Mouse (Mus musculus) C2C12 (cell line): Measurements from ENCODE around the gene Ubiad1. TPM values are rescaled to one million over a fixed set of nuclear protein-coding genes. Genes with fewer than 3 reads are reported as not detected.

Experiments used
- H3K27me3 ChIP-seq: one replicate; pipeline ENCODE4 v1.6.1; 2011; ENCODE audit not compliant: control insufficient read depth, insufficient read depth, insufficient read length
- H3K36me3 ChIP-seq: one replicate; pipeline ENCODE4 v1.6.1; 2011; ENCODE audit not compliant: control insufficient read depth, insufficient read depth
- H3K4me3 ChIP-seq: one replicate; pipeline ENCODE4 v1.5.1; 2011; ENCODE audit warnings: mild to moderate bottlenecking, control low read depth; ENCODE audit not compliant: poor library complexity, insufficient read depth, severe bottlenecking
- H3K79me2 ChIP-seq: one replicate; pipeline ENCODE4 v1.6.1; 2011; ENCODE audit not compliant: control insufficient read depth, insufficient read depth
- H3K79me3 ChIP-seq: one replicate; pipeline ENCODE4 v1.6.1; 2011; ENCODE audit warnings: low read depth, control low read depth
- H3ac ChIP-seq: one replicate; pipeline ENCODE3; 2011; ENCODE audit warnings: low read depth; ENCODE audit not compliant: control insufficient read depth, insufficient read length
- CEBPB ChIP-seq: IDR thresholded peaks from one replicate; pipeline ENCODE4 v1.6.1; 2011; ENCODE audit warnings: low read depth, mild to moderate bottlenecking, control low read depth, moderate library complexity
- CTCF ChIP-seq: IDR thresholded peaks from one replicate; pipeline ENCODE4 v1.5.1; 2011; ENCODE audit not compliant: control insufficient read depth, insufficient read depth, insufficient read length
- FOSL1 ChIP-seq: IDR thresholded peaks from one replicate; pipeline ENCODE4 v1.8.0; 2011; ENCODE audit warnings: mild to moderate bottlenecking, low read length; ENCODE audit not compliant: poor library complexity, insufficient read depth, severe bottlenecking
- MAX ChIP-seq: IDR thresholded peaks from one replicate; pipeline ENCODE4 v1.6.1; 2011; ENCODE audit warnings: mild to moderate bottlenecking, control low read depth
- MYOD1 ChIP-seq: IDR thresholded peaks from one replicate; pipeline ENCODE4 v1.6.1; 2011; ENCODE audit warnings: low read depth; ENCODE audit not compliant: control insufficient read depth, insufficient read length
- MYOG ChIP-seq: IDR thresholded peaks from one replicate; pipeline ENCODE4 v1.6.1; 2011; ENCODE audit not compliant: control insufficient read depth, insufficient read length; ENCODE audit errors: extremely low read depth
- USF1 ChIP-seq: IDR thresholded peaks from one replicate; pipeline ENCODE4 v1.6.1; 2011; ENCODE audit warnings: low read depth, mild to moderate bottlenecking, control low read depth, moderate library complexity
- polyA plus RNA-seq: library from polyadenylated mRNA; unstranded; fragments of >200 nt; fragmentation: generic; extraction: Trizol; gene quantifications from one replicate; pipeline ENCODE4 v1.2.1, GENCODE M21; 2012; ENCODE audit warnings: missing spikeins

The Ubiad1 gene
- polyA plus RNA-seq, 1 experiment = 19.7 TPM

DNA sequence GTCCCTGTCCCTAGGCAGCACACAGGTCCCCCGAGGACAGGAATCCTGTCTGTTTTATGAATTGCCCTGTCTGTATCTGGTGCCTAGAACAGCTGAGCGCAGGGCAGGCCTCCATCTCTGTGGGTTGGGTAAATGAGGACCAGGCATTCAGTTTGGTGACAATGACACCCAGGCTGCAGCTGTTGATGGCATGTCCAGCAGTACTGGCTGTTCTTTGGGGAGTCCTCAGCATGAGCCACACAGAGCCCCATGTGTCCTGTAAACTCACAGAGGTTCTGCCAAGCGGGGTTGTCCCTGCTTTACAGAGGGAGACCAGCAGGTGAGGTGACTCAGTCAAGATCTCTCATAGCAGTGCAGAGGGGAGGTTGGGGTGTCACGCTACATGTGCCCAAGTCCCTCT is 47.5 kb downstream of the Ubiad1 start:
- Histone ChIP-seq H3K79me2 (no peaks in the 10 kb centered on the region), H3ac (no peak overlapping the region), H3K36me3 (no peaks in the 10 kb centered on the region), H3K4me3 (no peak overlapping the region), H3K79me3 (no peaks in the 10 kb centered on the region), H3K27me3 (peaks cover 48% of the 10 kb centered on the region)
- TF ChIP-seq MYOD1 = no peak
- TF ChIP-seq CEBPB = no peak
- TF ChIP-seq MYOG = no peak
- no peak for TF ChIP-seq FOSL1
- TF ChIP-seq CTCF = no peak
- TF ChIP-seq MAX = no peak
- TF ChIP-seq USF1 = no peak

GRCm38 (mm10) chr4:148395875-148396274 is 48.7 kb downstream of the Ubiad1 start:
- Histone ChIP-seq H3K79me3 (no peaks in the 10 kb centered on the region), H3K27me3 (peaks cover 45% of the 10 kb centered on the region), H3K4me3 (no peak overlapping the region), H3K36me3 (no peaks in the 10 kb centered on the region), H3ac (no peak overlapping the region), H3K79me2 (no peaks in the 10 kb centered on the region)
- TF ChIP-seq FOSL1 (no peak), USF1 (no peak), MYOG (no peak), CEBPB (no peak), MYOD1 (no peak), MAX (no peak), CTCF (no peak)

GRCm38 (mm10) chr4:148395198-148395597 is 49.4 kb downstream of the Ubiad1 start:
- Histone ChIP-seq H3K27me3 (peaks cover 44% of the 10 kb centered on the region), H3K36me3 (no peaks in the 10 kb centered on the region), H3K79me2 (no peaks in the 10 kb centered on the region), H3K4me3 (no peak overlapping the region), H3ac (no peak overlapping the region), H3K79me3 (no peaks in the 10 kb centered on the region)
- no peak for TF ChIP-seq CTCF
- no peak for TF ChIP-seq CEBPB
- no peak for TF ChIP-seq USF1
- TF ChIP-seq FOSL1 = no peak
- TF ChIP-seq MYOG = no peak
- no peak for TF ChIP-seq MAX
- TF ChIP-seq MYOD1 = no peak

GRCm38 (mm10) chr4:148391714-148392310 is 52.8 kb downstream of the Ubiad1 start:
- TF ChIP-seq CEBPB = no peak
- TF ChIP-seq MAX = no peak
- TF ChIP-seq FOSL1 = no peak
- no peak for TF ChIP-seq MYOD1
- TF ChIP-seq MYOG = no peak
- no peak for TF ChIP-seq USF1
- no peak for TF ChIP-seq CTCF
- H3K79me2 ChIP-seq = no peaks in the 10 kb centered on the region
- H3K4me3 ChIP-seq = no peak overlapping the region
- peaks cover 32% of the 10 kb centered on the region for H3K27me3 ChIP-seq
- no peaks in the 10 kb centered on the region for H3K36me3 ChIP-seq
- no peaks in the 10 kb centered on the region for H3K79me3 ChIP-seq
- no peak overlapping the region for H3ac ChIP-seq

- Histone ChIP-seq H3K79me2 (no peaks in the 10 kb centered on the region), H3K4me3 (no peak overlapping the region), H3K79me3 (no peaks in the 10 kb centered on the region), H3K36me3 (no peaks in the 10 kb centered on the region), H3ac (no peak overlapping the region), H3K27me3 (peaks cover 41% of the 10 kb centered on the region)
- no peak for TF ChIP-seq FOSL1
- no peak for TF ChIP-seq USF1
- TF ChIP-seq MAX = no peak
- no peak for TF ChIP-seq MYOD1
These were observed 54.9 kb downstream of the Ubiad1 start for GRCm38 (mm10) chr4:148389635-148390034.

DNA sequence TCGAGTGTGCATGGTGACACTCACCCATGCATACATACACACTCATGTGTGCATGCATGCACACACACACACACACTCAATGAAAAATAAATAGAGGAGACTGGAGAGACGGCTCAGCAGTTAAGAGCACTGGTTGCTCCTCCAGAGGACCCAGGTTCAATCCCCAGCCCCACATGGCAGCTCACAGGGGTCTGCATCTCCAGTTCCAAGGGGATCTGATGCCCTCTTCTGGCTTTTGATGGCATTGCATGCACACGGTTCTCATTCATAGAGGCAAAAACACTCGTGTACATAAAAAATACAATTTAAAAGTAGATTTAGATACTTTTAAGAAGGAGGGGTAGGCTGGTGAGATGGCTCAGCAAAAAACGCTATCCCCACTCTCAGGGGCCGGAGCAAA is 55.5 kb downstream of the Ubiad1 start:
- peaks cover 46% of the 10 kb centered on the region for H3K27me3 ChIP-seq
- no peak overlapping the region for H3K4me3 ChIP-seq
- TF ChIP-seq FOSL1 = no peak
- TF ChIP-seq MAX = no peak
- no peak for TF ChIP-seq USF1
- TF ChIP-seq MYOG = no peak
- TF ChIP-seq CTCF = no peak
- no peak for TF ChIP-seq MYOD1
- TF ChIP-seq CEBPB = no peak
- H3K79me2 ChIP-seq = no peaks in the 10 kb centered on the region
- H3K79me3 ChIP-seq = no peaks in the 10 kb centered on the region
- H3ac ChIP-seq = no peak overlapping the region
- no peaks in the 10 kb centered on the region for H3K36me3 ChIP-seq
